Mouse (Mus musculus): ENCODE measurements around the gene Exoc3l. TPM values are rescaled to one million over a fixed set of nuclear protein-coding genes. Genes with fewer than 3 reads are reported as not detected.
"Not testable (repeated sequence)": the region's sequence is repeated elsewhere in the genome, so short reads cannot be mapped to it uniquely, and the experiment has no call there.

Exoc3l gene
- polyA plus RNA-seq, 1 experiment from 2014 or later = 10.5 TPM

- H3K9me3 ChIP-seq (replicated peaks; ENCODE audit: control insufficient read depth, low read length, poor library complexity, severe bottlenecking) = no peaks in the 10 kb centered on the region
- no peaks in the 10 kb centered on the region for H3K27me3 ChIP-seq (ENCODE audit: control insufficient read depth, insufficient read depth, low read depth, low read length)
- no peak overlapping the region for H3K27ac ChIP-seq (ENCODE audit: low read length)
- peaks cover 23% of the 10 kb centered on the region for H3K4me1 ChIP-seq (ENCODE audit: control insufficient read depth, insufficient read depth, low read length)
- peaks cover 17% of the 10 kb centered on the region for H3K36me3 ChIP-seq (ENCODE audit: control insufficient read depth, insufficient read depth, low read length)
- H3K9ac ChIP-seq (ENCODE audit: low read depth, low read length) = peak overlapping the region; percentile 88
- peak overlapping the region; percentile 95 for H3K4me2 ChIP-seq (ENCODE audit: low read length)
- peak overlapping the region; percentile 97 for H3K4me3 ChIP-seq (ENCODE audit: low read depth, low read length)
- ATAC-seq = no peak
- 65% methylated on average over 18 of the region's 18 CpGs for WGBS
Measured at GRCm38 (mm10) chr8:105298351-105299252, 2.7 kb upstream of the Exoc3l start.

- peaks cover 23% of the 10 kb centered on the region for H3K4me1 ChIP-seq (ENCODE audit: control insufficient read depth, insufficient read depth, low read length)
- H3K9ac ChIP-seq (ENCODE audit: low read depth, low read length) = peak within 1 kb of the TSS; percentile 88
- peak; percentile 89 for ATAC-seq
- H3K36me3 ChIP-seq (ENCODE audit: control insufficient read depth, insufficient read depth, low read length) = peaks cover 15% of the 10 kb centered on the region
- H3K4me2 ChIP-seq (ENCODE audit: low read length) = peak within 1 kb of the TSS; percentile 95
- no peaks in the 10 kb centered on the region for H3K27me3 ChIP-seq (ENCODE audit: control insufficient read depth, insufficient read depth, low read depth, low read length)
- peak within 1 kb of the TSS; percentile 65 for H3K27ac ChIP-seq (ENCODE audit: low read length)
- H3K9me3 ChIP-seq (replicated peaks; ENCODE audit: control insufficient read depth, low read length, poor library complexity, severe bottlenecking) = no peaks in the 10 kb centered on the region
- peak within 1 kb of the TSS; percentile 97 for H3K4me3 ChIP-seq (ENCODE audit: low read depth, low read length)
- under 1% methylated on average over 58 of the region's 58 CpGs for WGBS
Measured at GRCm38 (mm10) chr8:105297511-105298192, 1.8 kb upstream of the Exoc3l start, which contains the start of gene E2f4. E2f4 (plus strand) TSS chr8:105297663.

DNA sequence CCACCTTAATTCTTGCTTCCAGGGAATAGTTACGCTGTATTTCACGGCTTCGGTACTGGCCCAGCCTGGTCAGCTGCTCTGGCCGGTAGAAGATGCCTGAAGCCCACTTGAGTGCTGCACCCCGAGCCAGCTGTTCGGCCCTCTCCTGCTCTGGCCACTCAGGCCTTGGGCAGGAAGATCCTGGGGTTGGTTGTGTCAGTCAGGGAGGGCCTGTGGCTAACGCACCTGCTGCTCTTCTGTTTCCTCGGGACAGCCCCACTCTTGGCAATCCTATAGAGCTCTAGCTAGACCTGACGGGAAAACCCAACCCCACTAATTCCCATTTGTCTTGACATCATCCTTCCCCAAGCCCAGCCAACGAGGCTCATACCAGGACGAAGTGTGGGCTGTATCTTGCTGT is 645 bp downstream of the Exoc3l start:
- Histone ChIP-seq H3K27me3 (ENCODE audit: control insufficient read depth, insufficient read depth, low read depth, low read length) (no peaks in the 10 kb centered on the region), H3K36me3 (ENCODE audit: control insufficient read depth, insufficient read depth, low read length) (peaks cover under 1% of the 10 kb centered on the region), H3K4me1 (ENCODE audit: control insufficient read depth, insufficient read depth, low read length) (peaks cover 30% of the 10 kb centered on the region), H3K9me3 (replicated peaks; ENCODE audit: control insufficient read depth, low read length, poor library complexity, severe bottlenecking) (no peaks in the 10 kb centered on the region), H3K27ac (ENCODE audit: low read length) (no peak overlapping the region), H3K4me3 (ENCODE audit: low read depth, low read length) (no peak overlapping the region), H3K4me2 (ENCODE audit: low read length) (0 out of 2 replicates have a peak overlapping the region, but pooled peaks have one; percentile 6), H3K9ac (ENCODE audit: low read depth, low read length) (no peak overlapping the region)
- WGBS = 65% methylated on average over 11 of the region's 11 CpGs
- no peak for ATAC-seq

DNA sequence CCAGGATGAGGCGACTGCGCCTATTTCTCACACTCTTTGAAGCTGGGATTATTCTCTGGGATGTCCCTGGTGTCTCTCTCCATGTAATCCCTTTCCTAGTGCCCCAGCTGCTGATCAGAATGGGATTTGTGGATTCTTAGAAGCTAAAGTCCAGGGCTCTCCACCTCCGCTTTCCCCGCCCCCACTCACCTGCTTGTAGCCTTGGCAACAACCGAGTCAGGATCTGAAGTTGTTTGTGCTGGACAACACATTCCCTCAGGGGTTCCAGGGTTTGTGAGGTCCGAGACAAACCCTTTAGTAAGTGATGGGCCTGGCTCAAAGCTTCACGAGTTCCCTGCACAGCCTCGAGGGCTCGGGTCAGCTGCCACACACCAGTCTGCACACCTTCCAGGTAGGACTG is 1.1 kb downstream of the Exoc3l start:
- peaks cover 31% of the 10 kb centered on the region for H3K4me1 ChIP-seq (ENCODE audit: control insufficient read depth, insufficient read depth, low read length)
- H3K27me3 ChIP-seq (ENCODE audit: control insufficient read depth, insufficient read depth, low read depth, low read length) = no peaks in the 10 kb centered on the region
- H3K4me3 ChIP-seq (ENCODE audit: low read depth, low read length) = no peak overlapping the region
- H3K9ac ChIP-seq (ENCODE audit: low read depth, low read length) = 0 out of 2 replicates have a peak overlapping the region, but pooled peaks have one; percentile 17
- no peaks in the 10 kb centered on the region for H3K36me3 ChIP-seq (ENCODE audit: control insufficient read depth, insufficient read depth, low read length)
- no peak for ATAC-seq
- H3K9me3 ChIP-seq (replicated peaks; ENCODE audit: control insufficient read depth, low read length, poor library complexity, severe bottlenecking) = no peaks in the 10 kb centered on the region
- H3K27ac ChIP-seq (ENCODE audit: low read length) = no peak overlapping the region
- WGBS = 59% methylated on average over 9 of the region's 9 CpGs
- H3K4me2 ChIP-seq (ENCODE audit: low read length) = 0 out of 2 replicates have a peak overlapping the region, but pooled peaks have one; percentile 6

DNA sequence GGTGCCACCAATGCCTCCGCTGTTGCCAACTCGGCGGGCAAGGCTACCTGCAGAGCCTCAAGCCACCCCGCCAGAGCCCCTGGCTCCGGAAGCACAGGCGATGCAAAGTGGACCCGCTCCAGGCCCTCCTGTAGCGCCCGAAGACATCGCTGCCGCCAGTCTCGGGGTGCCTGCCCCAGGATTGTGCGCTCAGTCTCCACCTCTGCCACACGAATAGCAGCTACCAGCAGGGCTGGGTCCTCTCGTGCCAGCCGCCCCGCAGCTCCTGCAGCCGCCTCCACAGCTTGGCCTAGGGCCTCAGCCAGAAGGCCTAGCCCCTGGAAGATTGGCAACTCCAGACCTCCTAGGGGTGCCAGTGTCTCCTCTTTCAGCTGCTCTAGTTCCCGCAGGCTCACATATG is 2.5 kb downstream of the Exoc3l start:
- no peaks in the 10 kb centered on the region for H3K9me3 ChIP-seq (replicated peaks; ENCODE audit: control insufficient read depth, low read length, poor library complexity, severe bottlenecking)
- H3K9ac ChIP-seq (ENCODE audit: low read depth, low read length) = no peak overlapping the region
- H3K4me3 ChIP-seq (ENCODE audit: low read depth, low read length) = no peak overlapping the region
- no peak for ATAC-seq
- 69% methylated on average over 19 of the region's 19 CpGs for WGBS
- no peak overlapping the region for H3K27ac ChIP-seq (ENCODE audit: low read length)
- H3K4me1 ChIP-seq (ENCODE audit: control insufficient read depth, insufficient read depth, low read length) = peaks cover 20% of the 10 kb centered on the region
- H3K27me3 ChIP-seq (ENCODE audit: control insufficient read depth, insufficient read depth, low read depth, low read length) = no peaks in the 10 kb centered on the region
- no peak overlapping the region for H3K4me2 ChIP-seq (ENCODE audit: low read length)
- no peaks in the 10 kb centered on the region for H3K36me3 ChIP-seq (ENCODE audit: control insufficient read depth, insufficient read depth, low read length)

DNA sequence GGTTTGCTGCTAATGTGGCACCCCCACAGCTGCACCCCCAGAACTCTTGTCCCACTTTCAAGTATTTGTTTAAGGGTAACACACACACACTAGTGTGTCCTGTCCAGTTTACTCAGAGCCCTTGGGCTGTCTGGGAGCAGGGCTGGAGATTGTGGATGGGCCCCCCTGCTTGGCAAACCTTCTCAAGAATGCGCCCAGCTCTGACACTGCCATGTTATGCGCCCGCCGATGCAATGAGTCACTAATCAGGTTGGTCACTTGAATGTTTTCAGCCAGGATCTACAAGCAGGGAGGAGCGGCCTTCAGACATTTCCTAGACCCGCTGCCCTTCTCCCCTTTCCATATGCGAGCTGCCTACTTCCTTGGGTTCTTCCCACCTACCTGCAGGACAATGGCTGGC is 3.4 kb downstream of the Exoc3l start:
- 86% methylated on average over 7 of the region's 7 CpGs for WGBS
- H3K27ac ChIP-seq (ENCODE audit: low read length) = no peak overlapping the region
- H3K4me1 ChIP-seq (ENCODE audit: control insufficient read depth, insufficient read depth, low read length) = peaks cover 24% of the 10 kb centered on the region
- no peak for ATAC-seq
- H3K4me3 ChIP-seq (ENCODE audit: low read depth, low read length) = no peak overlapping the region
- no peaks in the 10 kb centered on the region for H3K9me3 ChIP-seq (replicated peaks; ENCODE audit: control insufficient read depth, low read length, poor library complexity, severe bottlenecking)
- no peak overlapping the region for H3K9ac ChIP-seq (ENCODE audit: low read depth, low read length)
- no peaks in the 10 kb centered on the region for H3K36me3 ChIP-seq (ENCODE audit: control insufficient read depth, insufficient read depth, low read length)
- H3K27me3 ChIP-seq (ENCODE audit: control insufficient read depth, insufficient read depth, low read depth, low read length) = no peaks in the 10 kb centered on the region
- H3K4me2 ChIP-seq (ENCODE audit: low read length) = no peak overlapping the region

DNA sequence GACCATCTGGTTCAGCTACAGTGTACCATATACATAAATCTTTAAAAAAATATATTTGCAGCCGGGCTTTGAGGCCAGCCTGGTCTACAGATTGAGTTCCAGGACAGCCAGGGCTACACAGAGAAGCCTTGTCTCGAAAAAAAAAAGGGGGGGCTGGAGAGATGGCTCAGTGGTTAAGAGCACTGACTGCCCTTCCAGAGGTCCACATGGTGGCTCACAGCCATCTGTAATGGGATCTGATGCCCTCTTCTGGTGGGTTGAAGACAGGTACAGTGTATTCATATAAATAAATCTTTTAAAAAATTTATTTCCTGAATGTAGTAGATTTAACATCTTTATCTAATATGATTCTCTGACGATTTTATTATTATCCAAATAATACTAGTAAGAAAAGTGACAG is 4.1 kb downstream of the Exoc3l start:
- not testable (repeated sequence) for ATAC-seq; H3K4me2 ChIP-seq (ENCODE audit: low read length); H3K27me3 ChIP-seq (ENCODE audit: control insufficient read depth, insufficient read depth, low read depth, low read length); H3K27ac ChIP-seq (ENCODE audit: low read length); H3K9ac ChIP-seq (ENCODE audit: low read depth, low read length); H3K36me3 ChIP-seq (ENCODE audit: control insufficient read depth, insufficient read depth, low read length); H3K4me3 ChIP-seq (ENCODE audit: low read depth, low read length); H3K9me3 ChIP-seq (replicated peaks; ENCODE audit: control insufficient read depth, low read length, poor library complexity, severe bottlenecking)
- H3K4me1 ChIP-seq (ENCODE audit: control insufficient read depth, insufficient read depth, low read length) = peaks cover 24% of the 10 kb centered on the region
- 68% methylated on average over 3 of the region's 3 CpGs for WGBS

GRCm38 (mm10) chr8:105291364-105291763 is 4.5 kb downstream of the Exoc3l start:
- peaks cover 27% of the 10 kb centered on the region for H3K4me1 ChIP-seq (ENCODE audit: control insufficient read depth, insufficient read depth, low read length)
- not testable (repeated sequence) for H3K4me3 ChIP-seq (ENCODE audit: low read depth, low read length); ATAC-seq; H3K27me3 ChIP-seq (ENCODE audit: control insufficient read depth, insufficient read depth, low read depth, low read length); H3K9me3 ChIP-seq (replicated peaks; ENCODE audit: control insufficient read depth, low read length, poor library complexity, severe bottlenecking); H3K9ac ChIP-seq (ENCODE audit: low read depth, low read length); H3K27ac ChIP-seq (ENCODE audit: low read length); H3K36me3 ChIP-seq (ENCODE audit: control insufficient read depth, insufficient read depth, low read length); H3K4me2 ChIP-seq (ENCODE audit: low read length)
- 87% methylated on average over 8 of the region's 8 CpGs for WGBS
